Mouse (Mus musculus) ES-Bruce4 (cell line): Measurements from ENCODE around the gene Gmip.
A peak's percentile ranks its signal among the peaks of the same experiment; 100 is the strongest.

Experiments used
- CTCF ChIP-seq: IDR thresholded peaks from one replicate; pipeline ENCODE4 v1.8.1; 2011; ENCODE audit warnings: low read depth, low read length
- EP300 ChIP-seq: IDR thresholded peaks from 2 replicates; pipeline ENCODE4 v1.6.1; 2011; ENCODE audit warnings: low read depth, low read length; ENCODE audit not compliant: insufficient read depth
- POLR2A ChIP-seq: IDR thresholded peaks from one replicate; pipeline ENCODE4 v1.8.1; 2011; ENCODE audit warnings: low read length; ENCODE audit not compliant: insufficient read depth

- no peak for TF ChIP-seq CTCF
- TF ChIP-seq POLR2A: peak; percentile 25
- TF ChIP-seq EP300: peak; percentile 68; the same call in 1 of the 2 replicates
Observed at GRCm38 (mm10) chr8:69848951-69849350, 40.5 kb downstream of the Gmip start.
